Mouse (Mus musculus) megakaryocyte, embryonic 14.5 days (primary cell): Measurements from ENCODE around the gene Ankrd50. TPM values are rescaled to one million over a fixed set of nuclear protein-coding genes. Genes with fewer than 3 reads are reported as not detected.

ENCODE experiments used
- H3K27me3 ChIP-seq: replicated peaks from 2 replicates; pipeline ENCODE3; 2012; ENCODE audit warnings: inconsistent platforms
- H3K36me3 ChIP-seq: replicated peaks from 2 replicates; pipeline ENCODE3; 2012; ENCODE audit warnings: low read length, inconsistent platforms, mixed read lengths
- H3K4me1 ChIP-seq: 2 replicates; pipeline ENCODE4 v1.6.1; 2012; ENCODE audit warnings: inconsistent platforms
- H3K4me3 ChIP-seq: replicated peaks from 2 replicates; pipeline ENCODE3; 2012; ENCODE audit warnings: moderate library complexity, mild to moderate bottlenecking, inconsistent platforms
- H3K9me3 ChIP-seq: 2 replicates; pipeline ENCODE4 v1.6.1; 2012; ENCODE audit warnings: inconsistent platforms
- FLI1 ChIP-seq: IDR thresholded peaks from 2 replicates; pipeline ENCODE4 v1.6.1; 2012; ENCODE audit warnings: low read length, inconsistent platforms, mixed read lengths
- GATA1 ChIP-seq: IDR thresholded peaks from 3 replicates; pipeline ENCODE4 v1.6.1; 2012; ENCODE audit warnings: mixed read lengths, low read length, inconsistent platforms, borderline replicate concordance
- polyA plus RNA-seq: library from polyadenylated mRNA; stranded (reverse); fragments of >175 nt; gene quantifications from 2 replicates; pipeline ENCODE4 v1.2.3, GENCODE M21; 2012; ENCODE audit warnings: low replicate concordance; ENCODE audit not compliant: insufficient read depth

The Ankrd50 gene
- polyA plus RNA-seq, 1 experiment, result 1.1 TPM

DNA sequence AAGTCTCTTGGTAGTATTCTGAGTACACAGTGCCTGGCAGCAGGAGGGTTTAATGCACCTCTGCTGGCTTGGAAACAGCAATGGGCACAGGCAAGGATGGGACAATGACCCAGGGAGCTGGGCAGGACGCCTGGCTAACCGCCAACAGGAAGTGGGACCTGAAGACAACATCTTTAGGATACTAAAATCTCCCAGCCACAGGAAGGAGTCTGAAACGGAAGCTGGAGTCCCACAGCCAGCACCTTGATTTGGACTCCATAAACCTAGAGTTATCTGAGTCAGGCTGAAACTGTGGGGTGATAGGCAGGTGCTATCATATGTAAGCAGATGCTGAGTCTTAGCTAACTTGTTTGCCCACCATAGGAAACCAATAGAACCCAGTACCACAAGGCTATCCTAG lies 7.1 kb upstream of the Ankrd50 start:
- Histone ChIP-seq H3K27me3 (peaks cover 19% of the 10 kb centered on the region), H3K36me3 (no peaks in the 10 kb centered on the region), H3K4me1 (peaks cover 3% of the 10 kb centered on the region; the same call in 1 of the 2 replicates), H3K9me3 (no peaks in the 10 kb centered on the region), H3K4me3 (no peak overlapping the region)
- TF ChIP-seq FLI1, result no peak

DNA sequence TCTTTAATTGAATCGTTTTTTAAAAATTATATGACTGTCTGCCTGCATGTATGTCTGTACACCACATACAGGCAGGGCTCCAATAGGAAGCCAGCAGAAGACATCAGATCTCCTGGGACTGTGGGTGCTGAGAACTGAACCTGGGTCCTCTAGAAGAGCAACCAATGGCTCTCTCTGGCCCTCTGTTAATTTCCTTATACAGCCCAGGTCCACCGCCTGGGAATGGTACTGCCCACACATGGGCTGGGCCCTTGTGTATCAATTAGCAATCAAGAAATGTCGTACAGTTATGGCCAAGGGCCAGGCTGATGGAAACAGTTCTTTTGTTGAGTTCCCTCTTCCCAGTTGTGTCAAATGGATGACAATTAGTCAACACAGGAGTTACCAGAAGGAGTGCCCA lies 6.6 kb upstream of the Ankrd50 start:
- no peaks in the 10 kb centered on the region for H3K36me3 ChIP-seq
- peaks cover 19% of the 10 kb centered on the region for H3K27me3 ChIP-seq
- no peak for TF ChIP-seq GATA1
- TF ChIP-seq FLI1, result no peak
- no peak overlapping the region for H3K4me3 ChIP-seq
- H3K9me3 ChIP-seq, result no peaks in the 10 kb centered on the region
- H3K4me1 ChIP-seq, result peaks cover 3% of the 10 kb centered on the region; the same call in 1 of the 2 replicates

DNA sequence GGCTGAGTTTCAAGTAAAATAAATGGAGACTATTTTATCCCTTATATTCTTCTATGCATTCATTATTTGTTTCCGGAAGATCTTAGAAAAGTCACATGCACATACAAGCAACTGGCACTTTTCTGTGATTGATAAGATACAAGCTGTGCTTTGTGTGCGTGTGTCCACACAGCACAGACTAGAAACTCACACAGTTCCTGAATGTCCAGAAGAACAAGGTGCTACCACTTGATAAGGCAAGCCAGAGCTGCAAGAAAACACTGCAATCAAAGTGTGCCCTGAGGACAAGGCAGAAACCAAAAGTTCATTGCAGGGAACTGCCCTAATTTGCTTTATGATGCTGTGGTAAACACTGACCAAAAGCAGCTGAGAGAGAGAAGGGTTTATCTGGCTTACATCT lies 6.1 kb upstream of the Ankrd50 start:
- TF ChIP-seq GATA1 (no peak), FLI1 (no peak)
- Histone ChIP-seq H3K9me3 (no peaks in the 10 kb centered on the region), H3K4me3 (no peak overlapping the region), H3K4me1 (peaks cover 3% of the 10 kb centered on the region; the same call in 1 of the 2 replicates), H3K36me3 (no peaks in the 10 kb centered on the region), H3K27me3 (peaks cover 19% of the 10 kb centered on the region)

DNA sequence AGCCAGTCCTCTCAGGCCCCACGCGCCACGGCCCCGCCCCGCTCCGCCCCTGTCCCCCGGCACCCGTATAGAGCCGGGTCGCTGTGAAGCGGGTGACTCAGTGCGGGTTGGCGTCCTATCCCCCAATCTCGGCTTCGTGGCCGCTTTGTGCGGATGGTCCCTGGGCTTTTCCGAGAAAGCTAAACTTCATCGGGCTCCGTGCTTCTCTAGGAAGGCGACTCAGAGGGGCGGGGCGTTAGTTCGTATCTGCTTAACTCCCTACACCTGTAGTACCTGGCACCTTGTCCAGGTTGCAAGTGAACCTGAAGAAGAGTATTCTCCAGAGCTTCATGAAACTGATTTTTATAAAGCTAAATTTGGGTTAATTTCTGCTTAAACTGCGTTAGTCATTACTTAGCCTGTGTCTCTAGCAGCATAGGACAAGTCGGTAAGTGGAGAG lies 482 bp upstream of the Ankrd50 start:
- TF ChIP-seq GATA1 (no peak), FLI1 (no peak)
- H3K4me3 ChIP-seq, result peak overlapping the region; percentile 95
- peaks cover 21% of the 10 kb centered on the region for H3K27me3 ChIP-seq
- H3K4me1 ChIP-seq, result peaks cover 14% of the 10 kb centered on the region
- H3K36me3 ChIP-seq, result peaks cover 3% of the 10 kb centered on the region
- no peaks in the 10 kb centered on the region for H3K9me3 ChIP-seq

DNA sequence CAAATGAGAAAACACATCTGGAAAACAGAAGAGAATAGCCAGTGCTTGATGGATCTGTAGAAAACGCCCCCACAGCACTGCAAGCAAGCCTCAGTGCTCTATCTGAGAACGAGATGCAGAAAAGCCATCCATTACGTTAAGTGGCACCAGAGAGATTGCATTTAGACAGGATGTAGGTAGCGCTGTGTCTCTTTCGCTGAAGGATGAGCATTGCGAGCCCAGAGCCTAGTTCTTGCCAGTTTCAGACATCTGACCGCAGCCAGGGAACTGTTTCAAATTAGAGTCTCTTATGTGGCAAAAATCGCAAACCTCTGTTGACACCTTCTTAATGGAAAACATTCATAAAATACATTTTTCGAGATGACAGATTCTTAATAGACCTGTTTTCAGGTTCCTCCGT lies 1.1 kb downstream of the Ankrd50 start:
- H3K4me3 ChIP-seq, result peak overlapping the region; percentile 95

DNA sequence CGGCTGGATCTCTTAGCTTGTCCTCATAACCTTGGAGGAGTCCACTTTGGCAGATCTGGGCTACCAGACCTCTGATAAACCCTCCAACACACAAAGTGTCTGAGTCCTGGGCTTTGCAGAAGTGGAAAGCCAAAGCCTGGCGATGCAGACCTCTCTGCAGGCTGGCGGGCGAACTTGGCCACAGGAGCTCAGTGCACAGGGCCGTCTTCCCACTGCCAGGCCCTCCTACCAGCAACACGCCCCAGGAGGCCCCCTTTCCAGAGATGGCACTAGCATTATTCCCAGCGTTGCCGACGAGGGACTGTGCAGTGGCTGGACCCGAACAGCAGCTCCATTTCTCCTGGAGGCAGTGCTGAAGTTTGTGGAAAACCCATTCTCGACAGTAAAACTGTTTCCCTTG lies 1.9 kb downstream of the Ankrd50 start:
- Histone ChIP-seq H3K27me3 (peaks cover 8% of the 10 kb centered on the region), H3K36me3 (peaks cover 3% of the 10 kb centered on the region), H3K4me1 (peaks cover 14% of the 10 kb centered on the region), H3K9me3 (no peaks in the 10 kb centered on the region), H3K4me3 (peak overlapping the region; percentile 3)
- no peak for TF ChIP-seq GATA1
- no peak for TF ChIP-seq FLI1

More for the DNA sequence above, 1.1 kb downstream of the Ankrd50 start:
- Histone ChIP-seq H3K36me3 (peaks cover 3% of the 10 kb centered on the region), H3K4me1 (peaks cover 14% of the 10 kb centered on the region), H3K9me3 (no peaks in the 10 kb centered on the region), H3K27me3 (peaks cover 13% of the 10 kb centered on the region)
- TF ChIP-seq GATA1 (no peak), FLI1 (no peak)

DNA sequence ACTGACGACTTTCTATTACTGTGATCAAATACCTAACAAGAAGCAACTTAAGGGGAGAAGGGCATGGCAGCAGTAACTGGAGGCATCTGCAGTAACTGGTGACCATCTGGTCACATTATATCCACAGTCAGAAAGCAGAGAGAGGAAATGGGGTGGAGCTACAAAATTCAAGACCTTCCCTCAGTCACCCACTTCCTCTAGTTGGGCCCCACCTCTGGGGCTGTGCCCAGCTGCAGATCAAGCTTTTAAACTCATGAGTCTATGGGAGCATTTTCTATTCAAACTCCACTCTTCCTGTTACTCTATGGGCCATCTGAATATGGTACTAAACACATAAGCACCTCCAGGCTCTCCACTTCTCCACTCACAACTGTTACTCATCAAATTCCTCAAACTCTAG lies 3.5 kb downstream of the Ankrd50 start:
- Histone ChIP-seq H3K27me3 (peaks cover 5% of the 10 kb centered on the region), H3K36me3 (peaks cover 3% of the 10 kb centered on the region), H3K4me3 (no peak overlapping the region), H3K9me3 (no peaks in the 10 kb centered on the region), H3K4me1 (peaks cover 14% of the 10 kb centered on the region)
- TF ChIP-seq GATA1 (no peak), FLI1 (no peak)

DNA sequence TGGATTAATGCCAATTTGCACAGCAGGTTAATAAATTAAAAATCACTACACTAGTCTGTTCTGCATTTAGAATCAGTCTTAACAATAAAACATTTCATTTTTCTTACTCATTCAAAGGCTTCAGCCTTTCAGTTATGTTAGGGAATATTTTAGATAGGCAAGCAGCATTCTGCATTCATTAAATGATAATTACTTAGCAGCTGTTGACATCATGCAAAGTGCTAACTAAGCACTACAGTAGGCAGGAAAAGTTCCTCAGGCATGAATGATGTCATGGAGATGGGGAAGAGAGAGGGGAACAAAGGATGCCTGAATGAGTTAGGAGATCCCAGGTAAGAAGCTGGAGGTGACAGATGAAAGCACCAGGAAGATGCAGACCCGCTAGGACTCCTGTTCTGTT lies 6.7 kb downstream of the Ankrd50 start:
- TF ChIP-seq GATA1 (no peak), FLI1 (no peak)
- Histone ChIP-seq H3K9me3 (no peaks in the 10 kb centered on the region), H3K36me3 (peaks cover 3% of the 10 kb centered on the region), H3K4me3 (no peak overlapping the region), H3K4me1 (peaks cover 6% of the 10 kb centered on the region; the same call in 1 of the 2 replicates), H3K27me3 (peaks cover 3% of the 10 kb centered on the region)

DNA sequence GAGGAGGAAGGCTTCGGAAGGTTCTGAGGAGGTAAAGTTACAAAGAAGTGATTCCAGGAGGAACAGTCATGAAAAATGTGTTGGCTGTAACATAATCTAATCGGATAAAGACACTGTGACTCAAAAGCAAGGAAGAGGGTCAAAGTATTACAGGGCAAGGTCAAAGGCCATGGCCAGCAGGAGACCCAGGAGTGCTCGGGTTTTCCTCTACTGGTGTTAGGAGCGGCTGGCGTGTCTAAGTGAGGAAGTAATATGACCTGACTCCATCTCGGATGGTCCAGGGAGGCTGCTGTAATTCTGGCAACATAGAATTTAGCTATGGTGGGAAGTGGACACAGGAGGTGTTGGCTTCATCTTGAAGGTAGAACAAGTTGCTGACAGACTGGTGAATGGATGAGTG lies 9.1 kb downstream of the Ankrd50 start:
- Histone ChIP-seq H3K27me3 (no peaks in the 10 kb centered on the region), H3K4me3 (no peak overlapping the region), H3K36me3 (no peaks in the 10 kb centered on the region), H3K9me3 (no peaks in the 10 kb centered on the region), H3K4me1 (no peaks in the 10 kb centered on the region)
- TF ChIP-seq GATA1 (no peak), FLI1 (no peak)

DNA sequence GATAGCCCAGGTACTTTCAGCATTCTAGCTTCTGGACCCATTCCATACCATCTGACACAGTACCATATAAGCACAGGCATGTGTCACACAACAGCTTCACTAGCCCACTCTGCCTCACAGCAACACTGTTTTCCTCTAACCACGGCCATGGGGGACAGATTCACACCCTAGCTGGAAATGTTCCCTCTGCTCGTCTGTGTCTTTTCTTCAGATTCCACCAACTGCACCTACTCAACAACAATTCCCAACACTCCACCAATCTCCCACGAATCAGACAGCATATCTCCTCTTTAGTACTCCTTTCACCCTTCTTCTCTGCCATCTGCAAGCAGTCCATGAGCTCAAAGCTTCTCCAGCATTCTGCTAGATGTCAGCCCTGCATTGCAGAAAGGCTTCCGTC lies 11.5 kb downstream of the Ankrd50 start:
- H3K9me3 ChIP-seq, result peaks cover 7% of the 10 kb centered on the region
- no peaks in the 10 kb centered on the region for H3K4me1 ChIP-seq
- TF ChIP-seq FLI1, result no peak
- TF ChIP-seq GATA1, result no peak
- no peaks in the 10 kb centered on the region for H3K27me3 ChIP-seq
- H3K36me3 ChIP-seq, result no peaks in the 10 kb centered on the region
- H3K4me3 ChIP-seq, result no peak overlapping the region

DNA sequence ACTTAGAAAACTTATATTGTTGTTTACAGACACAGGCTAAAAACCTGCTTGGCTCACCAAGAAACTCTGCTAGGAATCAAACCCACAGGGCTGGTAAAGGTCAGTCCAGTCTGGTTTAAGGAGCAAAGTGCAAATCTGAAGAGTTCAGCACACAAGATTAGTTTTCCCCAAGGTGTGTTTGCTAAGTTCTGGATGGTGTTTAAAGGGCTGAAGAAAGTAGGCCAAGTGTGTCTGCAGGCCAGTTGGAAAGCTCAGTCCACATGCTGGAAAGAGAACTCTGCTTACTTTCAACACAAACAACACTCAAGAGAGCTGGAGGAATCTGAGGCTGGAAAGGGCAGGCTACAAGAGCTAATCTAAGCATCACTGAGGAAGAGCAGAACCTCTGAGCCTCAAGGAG lies 13.1 kb downstream of the Ankrd50 start:
- no peaks in the 10 kb centered on the region for H3K27me3 ChIP-seq
- no peaks in the 10 kb centered on the region for H3K4me1 ChIP-seq
- peaks cover 7% of the 10 kb centered on the region for H3K9me3 ChIP-seq
- no peak overlapping the region for H3K4me3 ChIP-seq
- TF ChIP-seq GATA1 (no peak), FLI1 (no peak)
- no peaks in the 10 kb centered on the region for H3K36me3 ChIP-seq

DNA sequence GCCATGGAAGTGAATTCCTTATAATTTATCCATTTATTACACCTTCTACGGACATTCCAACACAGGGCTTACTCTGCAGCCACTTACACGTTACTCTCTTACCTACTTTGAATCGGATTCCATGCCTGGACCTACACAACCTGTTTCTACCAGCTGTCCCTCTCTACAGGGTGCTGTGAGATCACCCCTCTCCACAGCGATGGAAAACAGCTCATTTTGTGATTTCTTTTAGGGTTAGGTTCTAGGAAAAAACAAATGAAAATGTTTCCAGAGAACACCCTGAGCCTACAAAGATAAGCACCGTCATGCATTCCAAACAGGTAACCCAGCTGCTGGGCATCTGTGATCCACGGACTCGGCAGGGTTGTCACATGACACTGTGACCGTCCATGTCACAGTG lies 16.5 kb downstream of the Ankrd50 start:
- Histone ChIP-seq H3K4me3 (no peak overlapping the region), H3K4me1 (no peaks in the 10 kb centered on the region), H3K27me3 (no peaks in the 10 kb centered on the region), H3K9me3 (peaks cover 7% of the 10 kb centered on the region), H3K36me3 (no peaks in the 10 kb centered on the region)
- TF ChIP-seq GATA1 (no peak), FLI1 (no peak)
